Mouse (Mus musculus) B cell, adult (primary cell): ENCODE results near the gene Gapdh. TPM values are rescaled to one million over a fixed set of nuclear protein-coding genes. Genes with fewer than 3 reads are reported as not detected.

ENCODE experiments used
- total RNA-seq: library from RNA; stranded (reverse); gene quantifications from 4 replicates; pipeline ENCODE4 v1.2.4, GENCODE M21; 2023; ENCODE audit not compliant: inconsistent age

Gapdh gene
- 423 to 488 TPM (median 460 TPM) in 4 replicates for total RNA-seq

GRCm38 (mm10) chr6:125166051-125166751 is at the start of gene Gapdh:
Gene Gapdh (minus strand): TSS chr6:125166467.

GRCm38 (mm10) chr6:125215148-125215954 is 49.1 kb upstream of the Gapdh start, which contains the start of gene Vamp1:
Gene Vamp1 (plus strand): TSS chr6:125215551.

GRCm38 (mm10) chr6:125191332-125192015 is 25.2 kb upstream of the Gapdh start, which contains the start of the genes Ncapd2 and Mrpl51:
Gene Ncapd2 (minus strand): TSS chr6:125191701.
Gene Mrpl51 (plus strand): TSS chr6:125191801.

GRCm38 (mm10) chr6:125145001-125145400 is 21.3 kb downstream of the Gapdh start, which contains the start of gene Iffo1:
Gene Iffo1 (plus strand): TSS chr6:125145241.

GRCm38 (mm10) chr6:125131302-125132156 is 34.7 kb downstream of the Gapdh start, which contains the start of gene Nop2:
Gene Nop2 (plus strand): TSS chr6:125131909.

Other genes starting within 250 kb of the Gapdh start
- 42.1 to 57.3 TPM (median 46.3 TPM) in 4 replicates for gene Ptms, start 246.4 kb downstream of the Gapdh start, total RNA-seq
- 97.3 to 112 TPM (median 105 TPM) in 4 replicates for gene Mlf2, start 235.1 kb downstream of the Gapdh start, total RNA-seq
- 51.9 to 60.4 TPM (median 54.0 TPM) in 4 replicates for gene Cops7a, start 200.9 kb downstream of the Gapdh start, total RNA-seq
- 0.22 to 0.58 TPM (median 0.24 TPM) in 3 of 4 replicates, not detected in the other for gene Pianp, start 169.8 kb downstream of the Gapdh start, total RNA-seq
- gene Zfp384, start 157.3 kb downstream of the Gapdh start, total RNA-seq, result 93.2 to 96.8 TPM (median 95.4 TPM) in 4 replicates
- 78.0 to 92.0 TPM (median 85.9 TPM) in 4 replicates for gene Ing4, start 126.7 kb downstream of the Gapdh start, total RNA-seq
- gene Acrbp, start 116.8 kb downstream of the Gapdh start, total RNA-seq, result 11.9 to 20.6 TPM (median 13.3 TPM) in 4 replicates
- 11.6 to 15.7 TPM (median 14.9 TPM) in 4 replicates for gene Lpar5, start 98.5 kb downstream of the Gapdh start, total RNA-seq
- 343 to 381 TPM (median 359 TPM) in 4 replicates for gene Chd4, start 70.5 kb downstream of the Gapdh start, total RNA-seq
- gene Nop2, start 34.6 kb downstream of the Gapdh start, total RNA-seq, result 38.6 to 47.8 TPM (median 40.7 TPM) in 4 replicates
- 34.0 to 42.8 TPM (median 41.9 TPM) in 4 replicates for gene Iffo1, start 21.2 kb downstream of the Gapdh start, total RNA-seq
- 44.6 to 67.4 TPM (median 48.7 TPM) in 4 replicates for gene Ncapd2, start 25.2 kb upstream of the Gapdh start, total RNA-seq
- 30.5 to 36.3 TPM (median 35.7 TPM) in 4 replicates for gene Mrpl51, start 25.3 kb upstream of the Gapdh start, total RNA-seq
- gene Vamp1, start 49.1 kb upstream of the Gapdh start, total RNA-seq, result 55.4 to 67.5 TPM (median 62.8 TPM) in 4 replicates
- 26.8 to 27.9 TPM (median 27.3 TPM) in 4 replicates for gene Tapbpl, start 65.4 kb upstream of the Gapdh start, total RNA-seq
- 0.51 to 3.1 TPM (median 1.2 TPM) in 4 replicates for gene Cd27, start 70.5 kb upstream of the Gapdh start, total RNA-seq
- not detected in 4 replicates for gene Tuba3a, start 119.6 kb upstream of the Gapdh start, total RNA-seq
- gene Ltbr, start 147.4 kb upstream of the Gapdh start, total RNA-seq, result 0.48 to 2.2 TPM (median 1.1 TPM) in 4 replicates
- gene Scnn1a, start 154.2 kb upstream of the Gapdh start, total RNA-seq, result 0.15 TPM in 1 of 4 replicates, not detected in the others
- 1.2 to 2.4 TPM (median 1.5 TPM) in 4 replicates for gene Tnfrsf1a, start 182.9 kb upstream of the Gapdh start, total RNA-seq
- not detected in 4 replicates for gene Plekhg6, start 214.3 kb upstream of the Gapdh start, total RNA-seq